Mouse (Mus musculus): ENCODE data around the gene Tinf2. TPM values are rescaled to one million over a fixed set of nuclear protein-coding genes. Genes with fewer than 3 reads are reported as not detected.

Gene Tinf2
- polyA plus RNA-seq, 1 experiment from 2014 or later = 24.9 TPM

Other genes starting within 250 kb of the Tinf2 start
- 25.2 and 26.3 TPM in 2 replicates for gene Dhrs4, start 203.1 kb downstream of the Tinf2 start, polyA plus RNA-seq (2015; fragmentation: Nextera tagmentation; extraction: Ambion mirVana)
- 26.3 and 30.5 TPM in 2 replicates for gene Carmil3, start 191.2 kb downstream of the Tinf2 start, polyA plus RNA-seq (2015; fragmentation: Nextera tagmentation; extraction: Ambion mirVana)
- 6.4 and 9.9 TPM in 2 replicates for gene Cpne6, start 171.4 kb downstream of the Tinf2 start, polyA plus RNA-seq (2015; fragmentation: Nextera tagmentation; extraction: Ambion mirVana)
- gene Nrl, start 156.8 kb downstream of the Tinf2 start, polyA plus RNA-seq (2015; fragmentation: Nextera tagmentation; extraction: Ambion mirVana) = 0.10 and 0.22 TPM in 2 replicates
- 28.6 and 29.4 TPM in 2 replicates for gene Pck2, start 141.6 kb downstream of the Tinf2 start, polyA plus RNA-seq (2015; fragmentation: Nextera tagmentation; extraction: Ambion mirVana)
- 111 and 114 TPM in 2 replicates for gene Dcaf11, start 121.8 kb downstream of the Tinf2 start, polyA plus RNA-seq (2015; fragmentation: Nextera tagmentation; extraction: Ambion mirVana)
- 1.0 and 1.1 TPM in 2 replicates for gene A730061H03Rik, start 121.4 kb downstream of the Tinf2 start, polyA plus RNA-seq (2015; fragmentation: Nextera tagmentation; extraction: Ambion mirVana)
- gene Fitm1, start 106.2 kb downstream of the Tinf2 start, polyA plus RNA-seq (2015; fragmentation: Nextera tagmentation; extraction: Ambion mirVana) = 0.17 and 0.41 TPM in 2 replicates
- 221 and 222 TPM in 2 replicates for gene Psme1, start 103.7 kb downstream of the Tinf2 start, polyA plus RNA-seq (2015; fragmentation: Nextera tagmentation; extraction: Ambion mirVana)
- 42.0 and 48.9 TPM in 2 replicates for gene Emc9, start 96.5 kb downstream of the Tinf2 start, polyA plus RNA-seq (2015; fragmentation: Nextera tagmentation; extraction: Ambion mirVana)
- gene Psme2, start 90.7 kb downstream of the Tinf2 start, polyA plus RNA-seq (2015; fragmentation: Nextera tagmentation; extraction: Ambion mirVana) = 178 and 204 TPM in 2 replicates
- gene Rnf31, start 90.1 kb downstream of the Tinf2 start, polyA plus RNA-seq (2015; fragmentation: Nextera tagmentation; extraction: Ambion mirVana) = 20.1 and 25.7 TPM in 2 replicates
- gene Irf9, start 78.2 kb downstream of the Tinf2 start, polyA plus RNA-seq (2015; fragmentation: Nextera tagmentation; extraction: Ambion mirVana) = 9.7 and 10.2 TPM in 2 replicates
- gene Rec8, start 63.8 kb downstream of the Tinf2 start, polyA plus RNA-seq (2015; fragmentation: Nextera tagmentation; extraction: Ambion mirVana) = 14.6 and 17.8 TPM in 2 replicates
- 119 and 126 TPM in 2 replicates for gene Ipo4, start 45.9 kb downstream of the Tinf2 start, polyA plus RNA-seq (2015; fragmentation: Nextera tagmentation; extraction: Ambion mirVana)
- 0.93 and 2.3 TPM in 2 replicates for gene Gm49378, start 43.9 kb downstream of the Tinf2 start, polyA plus RNA-seq (2015; fragmentation: Nextera tagmentation; extraction: Ambion mirVana)
- 63.4 and 64.6 TPM in 2 replicates for gene Tm9sf1, start 38.0 kb downstream of the Tinf2 start, polyA plus RNA-seq (2015; fragmentation: Nextera tagmentation; extraction: Ambion mirVana)
- gene Tssk4, start 31.6 kb downstream of the Tinf2 start, polyA plus RNA-seq (2015; fragmentation: Nextera tagmentation; extraction: Ambion mirVana) = 0.30 and 0.40 TPM in 2 replicates
- 74.3 and 74.7 TPM in 2 replicates for gene Mdp1, start 21.3 kb downstream of the Tinf2 start, polyA plus RNA-seq (2015; fragmentation: Nextera tagmentation; extraction: Ambion mirVana)
- 45.7 TPM in 2 replicates for gene Gmpr2, start 9.9 kb downstream of the Tinf2 start, polyA plus RNA-seq (2015; fragmentation: Nextera tagmentation; extraction: Ambion mirVana)
- gene Nedd8, start 9.7 kb downstream of the Tinf2 start, polyA plus RNA-seq (2015; fragmentation: Nextera tagmentation; extraction: Ambion mirVana) = 554 and 597 TPM in 2 replicates
- 0.31 and 0.60 TPM in 2 replicates for gene Tgm1, start 32.1 kb upstream of the Tinf2 start, polyA plus RNA-seq (2015; fragmentation: Nextera tagmentation; extraction: Ambion mirVana)
- 58.9 and 60.6 TPM in 2 replicates for gene Rabggta, start 40.4 kb upstream of the Tinf2 start, polyA plus RNA-seq (2015; fragmentation: Nextera tagmentation; extraction: Ambion mirVana)
- gene Dhrs1, start 63.9 kb upstream of the Tinf2 start, polyA plus RNA-seq (2015; fragmentation: Nextera tagmentation; extraction: Ambion mirVana) = 75.6 and 81.8 TPM in 2 replicates
- gene Nop9, start 63.9 kb upstream of the Tinf2 start, polyA plus RNA-seq (2015; fragmentation: Nextera tagmentation; extraction: Ambion mirVana) = 29.4 and 29.8 TPM in 2 replicates
- 0.26 and 0.39 TPM in 2 replicates for gene Cideb, start 76.6 kb upstream of the Tinf2 start, polyA plus RNA-seq (2015; fragmentation: Nextera tagmentation; extraction: Ambion mirVana)
- 0.54 and 0.84 TPM in 2 replicates for gene Ltb4r2, start 79.6 kb upstream of the Tinf2 start, polyA plus RNA-seq (2015; fragmentation: Nextera tagmentation; extraction: Ambion mirVana)
- gene Ltb4r1, start 84.1 kb upstream of the Tinf2 start, polyA plus RNA-seq (2015; fragmentation: Nextera tagmentation; extraction: Ambion mirVana) = 0.91 and 0.93 TPM in 2 replicates
- 4.0 and 5.0 TPM in 2 replicates for gene Adcy4, start 102.3 kb upstream of the Tinf2 start, polyA plus RNA-seq (2015; fragmentation: Nextera tagmentation; extraction: Ambion mirVana)
- 1.6 and 2.0 TPM in 2 replicates for gene Ripk3, start 107.0 kb upstream of the Tinf2 start, polyA plus RNA-seq (2015; fragmentation: Nextera tagmentation; extraction: Ambion mirVana)
- gene Nfatc4, start 141.3 kb upstream of the Tinf2 start, polyA plus RNA-seq (2015; fragmentation: Nextera tagmentation; extraction: Ambion mirVana) = 10.3 and 10.9 TPM in 2 replicates
- 11.2 and 11.8 TPM in 2 replicates for gene Nynrin, start 172.2 kb upstream of the Tinf2 start, polyA plus RNA-seq (2015; fragmentation: Nextera tagmentation; extraction: Ambion mirVana)
- 0.51 and 0.52 TPM in 2 replicates for gene Cbln3, start 202.6 kb upstream of the Tinf2 start, polyA plus RNA-seq (2015; fragmentation: Nextera tagmentation; extraction: Ambion mirVana)
- 10.7 and 10.9 TPM in 2 replicates for gene Khnyn, start 203.1 kb upstream of the Tinf2 start, polyA plus RNA-seq (2015; fragmentation: Nextera tagmentation; extraction: Ambion mirVana)
- 148 and 159 TPM in 2 replicates for gene Sdr39u1, start 218.5 kb upstream of the Tinf2 start, polyA plus RNA-seq (2015; fragmentation: Nextera tagmentation; extraction: Ambion mirVana)